Mouse (Mus musculus): ENCODE data around the gene Ssc4d. TPM values are rescaled to one million over a fixed set of nuclear protein-coding genes. Genes with fewer than 3 reads are reported as not detected.

Ssc4d gene
- total RNA-seq, 2 experiments from 2014 or later, result 0.79 to 1.3 TPM

- DNase-seq (ENCODE audit: low spot score in 2 of 2), result no peak
Measured at GRCm38 (mm10) chr5:135945916-135946408, 28.4 kb downstream of the Ssc4d start.

GRCm38 (mm10) chr5:135942710-135943109, 31.6 kb downstream of the Ssc4d start:
- DNase-seq (ENCODE audit: low spot score in 2 of 2), result no peak

- no peak for DNase-seq (ENCODE audit: low spot score in 2 of 2)
Measured at GRCm38 (mm10) chr5:135940587-135940986, 33.7 kb downstream of the Ssc4d start.

- no peak for DNase-seq (ENCODE audit: low spot score in 2 of 2)
Measured at GRCm38 (mm10) chr5:135935641-135936190, 38.6 kb downstream of the Ssc4d start.

- DNase-seq (ENCODE audit: low spot score in 2 of 2), result no peak
Measured at GRCm38 (mm10) chr5:135935176-135935523, 39.2 kb downstream of the Ssc4d start.

GRCm38 (mm10) chr5:135934481-135935175, 39.7 kb downstream of the Ssc4d start, which contains the start of gene Ywhag:
Gene Ywhag, minus strand, starts transcription at chr5:135934616.
- peak; percentile 96 to 97 for DNase-seq (ENCODE audit: low spot score in 2 of 2)

GRCm38 (mm10) chr5:135933900-135934441, 40.4 kb downstream of the Ssc4d start:
- DNase-seq (ENCODE audit: low spot score in 2 of 2), result peak; percentile 65 to 77

GRCm38 (mm10) chr5:135933222-135933899, 41.0 kb downstream of the Ssc4d start:
- DNase-seq (ENCODE audit: low spot score in 2 of 2), result no peak

GRCm38 (mm10) chr5:135932359-135932758, 42.0 kb downstream of the Ssc4d start:
- DNase-seq (ENCODE audit: low spot score in 2 of 2), result no peak

- DNase-seq (ENCODE audit: low spot score in 2 of 2), result peak; percentile 50 to 63
Measured at GRCm38 (mm10) chr5:135931526-135931925, 42.8 kb downstream of the Ssc4d start.

GRCm38 (mm10) chr5:135929685-135930424, 44.5 kb downstream of the Ssc4d start:
- no peak for DNase-seq (ENCODE audit: low spot score in 2 of 2)

- DNase-seq (ENCODE audit: low spot score in 2 of 2), result no peak
Measured at GRCm38 (mm10) chr5:135923901-135924300, 50.4 kb downstream of the Ssc4d start.

GRCm38 (mm10) chr5:135919902-135920301, 54.4 kb downstream of the Ssc4d start:
- no peak for DNase-seq (ENCODE audit: low spot score in 2 of 2)

GRCm38 (mm10) chr5:135918593-135918992, 55.7 kb downstream of the Ssc4d start:
- DNase-seq (ENCODE audit: low spot score in 2 of 2), result no peak

GRCm38 (mm10) chr5:135918059-135918437, 56.3 kb downstream of the Ssc4d start:
- DNase-seq (ENCODE audit: low spot score in 2 of 2), result no peak

- no peak for DNase-seq (ENCODE audit: low spot score in 2 of 2)
Measured at GRCm38 (mm10) chr5:135917327-135918058, 56.8 kb downstream of the Ssc4d start.

- no peak for DNase-seq (ENCODE audit: low spot score in 2 of 2)
Measured at GRCm38 (mm10) chr5:135916601-135917000, 57.7 kb downstream of the Ssc4d start.

- no peak for DNase-seq (ENCODE audit: low spot score in 2 of 2)
Measured at GRCm38 (mm10) chr5:135916051-135916565, 58.2 kb downstream of the Ssc4d start.

- no peak for DNase-seq (ENCODE audit: low spot score in 2 of 2)
Measured at GRCm38 (mm10) chr5:135914156-135914555, 60.2 kb downstream of the Ssc4d start.

- DNase-seq (ENCODE audit: low spot score in 2 of 2), result no peak
Measured at GRCm38 (mm10) chr5:135913201-135913600, 61.1 kb downstream of the Ssc4d start.
